Mouse (Mus musculus) hindbrain, postnatal 0 days (tissue): ENCODE measurements around the gene Apba3. TPM values are rescaled to one million over a fixed set of nuclear protein-coding genes. Genes with fewer than 3 reads are reported as not detected.
A peak's percentile ranks its signal among the peaks of the same experiment; 100 is the strongest.

Experiments used
- ATAC-seq: fragments of 200-750 bp; cut with Nextera tagmentation; 2 replicates; pipeline ENCODE4 v1.8.0; 2017; ENCODE audit warnings: mild to moderate bottlenecking, moderate TSS enrichment, moderate library complexity
- DNase-seq: peaks from one replicate; pipeline ENCODE4 v3.0.0-alpha.2; 2015; ENCODE audit warnings: low spot score
- H3K27ac ChIP-seq: fragments of 300-500 bp; sonication (generic); 2 replicates; pipeline ENCODE4 v1.5.1; 2014; ENCODE audit warnings: mild to moderate bottlenecking
- H3K27me3 ChIP-seq: fragments of 300-500 bp; sonication (generic); 2 replicates; pipeline ENCODE4 v1.6.1; 2014; ENCODE audit warnings: low read length, mixed read lengths; ENCODE audit not compliant: insufficient read depth
- H3K36me3 ChIP-seq: fragments of 300-500 bp; sonication (generic); 2 replicates; pipeline ENCODE4 v1.6.1; 2014; ENCODE audit warnings: low read length, mixed read lengths; ENCODE audit not compliant: insufficient read depth
- H3K4me1 ChIP-seq: fragments of 300-500 bp; sonication (generic); 2 replicates; pipeline ENCODE4 v1.6.1; 2014; ENCODE audit warnings: antibody characterized with exemption, low read length, mixed read lengths; ENCODE audit not compliant: insufficient read depth
- H3K4me2 ChIP-seq: fragments of 300-500 bp; sonication (generic); 2 replicates; pipeline ENCODE4 v1.6.1; 2014; ENCODE audit warnings: low read depth, mild to moderate bottlenecking, low read length, moderate library complexity, mixed read lengths
- H3K4me3 ChIP-seq: fragments of 300-500 bp; sonication (generic); 2 replicates; pipeline ENCODE4 v1.5.1; 2014; ENCODE audit warnings: low read length
- H3K9ac ChIP-seq: fragments of 300-500 bp; sonication (generic); replicated peaks from 2 replicates; pipeline ENCODE4 v1.6.1; 2014; ENCODE audit warnings: mild to moderate bottlenecking, low read length, moderate library complexity, mixed read lengths
- H3K9me3 ChIP-seq: fragments of 300-500 bp; sonication (generic); 2 replicates; pipeline ENCODE4 v1.6.1; 2016; ENCODE audit warnings: low read length, mixed read lengths
- CTCF ChIP-seq: IDR thresholded peaks from 2 replicates; pipeline ENCODE4 v1.5.1; 2016; ENCODE audit warnings: antibody characterized with exemption, control low read depth, low read depth
- WGBS: fragments of 180-500 bp; shearing (Covaris S2); extraction: QIAGEN DNeasy Blood & Tissue Kit; methylation state at CpG from one replicate; pipeline ENCODE4 v1.1.7; 2014; 5-methylcytosine and 5-hydroxymethylcytosine counted together
- polyA plus RNA-seq: library from polyadenylated mRNA; unstranded; fragments of >200 nt; fragmentation: Nextera tagmentation; extraction: Ambion mirVana; gene quantifications from 2 replicates; pipeline ENCODE4 v1.2.1, GENCODE M21; 2015
- total RNA-seq: library from RNA; depleted of rRNA; stranded (reverse); fragments of >200 nt; gene quantifications from 2 replicates; pipeline ENCODE4 v1.2.3, GENCODE M21; 2014

Apba3 gene
- total and polyA plus RNA-seq, 2 experiments from 2014 or later = 24.0 to 63.6 TPM

DNA sequence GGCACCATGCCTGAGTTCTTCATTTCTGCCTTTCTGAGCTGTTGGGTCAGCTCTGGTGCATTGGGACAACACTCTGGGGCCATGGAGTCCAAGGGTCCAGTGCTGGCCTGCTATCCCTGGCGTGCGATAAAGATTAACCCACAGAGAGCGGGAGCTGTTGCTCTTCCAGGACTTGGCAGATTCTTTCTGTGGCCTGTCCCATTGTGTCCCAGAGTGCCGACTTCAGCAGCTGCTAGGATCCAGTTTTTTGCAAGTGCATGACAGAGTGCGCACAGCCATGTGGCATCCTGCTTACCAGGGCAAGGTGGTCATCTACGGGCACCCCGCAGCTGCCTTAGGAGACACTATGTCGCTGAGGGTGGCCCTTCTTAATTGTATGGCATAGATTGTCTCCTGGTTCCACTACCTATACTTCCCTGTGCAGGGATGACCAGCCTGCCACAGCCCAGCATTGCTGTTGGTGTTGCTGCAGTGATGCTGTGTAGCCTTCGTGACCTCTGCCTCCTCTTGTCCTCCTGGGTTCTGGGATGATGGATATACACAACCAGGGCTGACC, 33.7 kb downstream of the Apba3 start:
- no peak overlapping the region for H3K27ac ChIP-seq
- whole genome bisulfite sequencing = 72% methylated on average over 9 of the region's 9 CpGs
- no peak overlapping the region for H3K4me3 ChIP-seq
- H3K9me3 ChIP-seq = no peaks in the 10 kb centered on the region
- TF ChIP-seq CTCF = no peak
- H3K4me2 ChIP-seq = no peak overlapping the region
- DNase-seq (no peak), ATAC-seq (no peak)
- H3K9ac ChIP-seq = no peak overlapping the region
- H3K4me1 ChIP-seq = peaks cover 4% of the 10 kb centered on the region; the same call in 1 of the 2 replicates
- no peaks in the 10 kb centered on the region for H3K27me3 ChIP-seq
- H3K36me3 ChIP-seq = no peaks in the 10 kb centered on the region

- Histone ChIP-seq H3K9me3 (no peaks in the 10 kb centered on the region), H3K4me2 (no peak overlapping the region), H3K9ac (no peak overlapping the region), H3K27me3 (no peaks in the 10 kb centered on the region), H3K36me3 (peaks cover 5% of the 10 kb centered on the region; the same call in 1 of the 2 replicates), H3K27ac (no peak overlapping the region), H3K4me1 (peaks cover 4% of the 10 kb centered on the region; the same call in 1 of the 2 replicates), H3K4me3 (no peak overlapping the region)
- ATAC-seq (no peak), DNase-seq (no peak)
- TF ChIP-seq CTCF = no peak
- WGBS = 71% methylated on average over 9 of the region's 9 CpGs
These were observed 34.6 kb downstream of the Apba3 start for GRCm38 (mm10) chr10:81301321-81301720.

GRCm38 (mm10) chr10:81302288-81302687, 35.5 kb downstream of the Apba3 start:
- no peak for TF ChIP-seq CTCF
- Histone ChIP-seq H3K4me2 (no peak overlapping the region), H3K36me3 (peaks cover 15% of the 10 kb centered on the region), H3K9me3 (no peaks in the 10 kb centered on the region), H3K4me3 (no peak overlapping the region), H3K27me3 (no peaks in the 10 kb centered on the region), H3K27ac (no peak overlapping the region), H3K4me1 (peaks cover 4% of the 10 kb centered on the region; the same call in 1 of the 2 replicates), H3K9ac (no peak overlapping the region)
- WGBS = 47% methylated on average over 4 of the region's 4 CpGs
- ATAC-seq (no peak), DNase-seq (no peak)

DNA sequence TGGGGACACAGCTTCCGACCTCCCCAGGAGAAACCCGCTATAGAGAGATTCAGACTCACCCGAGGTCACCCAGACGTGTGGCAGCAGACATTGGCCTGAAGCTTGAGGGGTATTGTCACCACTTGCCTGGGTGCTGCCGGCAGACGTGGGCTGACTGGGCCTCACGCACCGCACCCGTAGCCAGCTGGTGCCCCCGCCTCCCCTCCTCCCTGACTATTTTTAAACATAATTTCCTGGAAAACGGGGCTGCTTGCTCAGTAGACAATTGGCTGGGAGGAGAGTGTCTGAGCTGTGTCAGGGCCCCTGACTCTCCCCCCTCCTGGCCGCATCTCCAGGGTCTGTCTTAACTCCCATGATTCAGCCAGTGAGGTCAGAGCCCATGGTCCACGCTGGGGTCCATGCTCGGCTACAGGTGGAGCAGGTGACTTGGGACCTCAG, 36.0 kb downstream of the Apba3 start:
- ATAC-seq (no peak), DNase-seq (no peak)
- 54% methylated on average over 13 of the region's 14 CpGs for WGBS
- Histone ChIP-seq H3K4me2 (no peak overlapping the region), H3K9ac (no peak overlapping the region), H3K27ac (no peak overlapping the region), H3K4me1 (peaks cover 4% of the 10 kb centered on the region; the same call in 1 of the 2 replicates), H3K4me3 (no peak overlapping the region), H3K9me3 (no peaks in the 10 kb centered on the region), H3K27me3 (no peaks in the 10 kb centered on the region), H3K36me3 (peaks cover 20% of the 10 kb centered on the region)
- no peak for TF ChIP-seq CTCF

GRCm38 (mm10) chr10:81303258-81303657, 36.5 kb downstream of the Apba3 start:
- H3K9me3 ChIP-seq = no peaks in the 10 kb centered on the region
- ATAC-seq (no peak), DNase-seq (no peak)
- H3K4me2 ChIP-seq = no peak overlapping the region
- H3K27me3 ChIP-seq = no peaks in the 10 kb centered on the region
- WGBS = 80% methylated on average over 10 of the region's 10 CpGs
- no peak overlapping the region for H3K9ac ChIP-seq
- H3K27ac ChIP-seq = no peak overlapping the region
- peaks cover 4% of the 10 kb centered on the region; the same call in 1 of the 2 replicates for H3K4me1 ChIP-seq
- H3K36me3 ChIP-seq = peaks cover 25% of the 10 kb centered on the region
- no peak overlapping the region for H3K4me3 ChIP-seq
- no peak for TF ChIP-seq CTCF

DNA sequence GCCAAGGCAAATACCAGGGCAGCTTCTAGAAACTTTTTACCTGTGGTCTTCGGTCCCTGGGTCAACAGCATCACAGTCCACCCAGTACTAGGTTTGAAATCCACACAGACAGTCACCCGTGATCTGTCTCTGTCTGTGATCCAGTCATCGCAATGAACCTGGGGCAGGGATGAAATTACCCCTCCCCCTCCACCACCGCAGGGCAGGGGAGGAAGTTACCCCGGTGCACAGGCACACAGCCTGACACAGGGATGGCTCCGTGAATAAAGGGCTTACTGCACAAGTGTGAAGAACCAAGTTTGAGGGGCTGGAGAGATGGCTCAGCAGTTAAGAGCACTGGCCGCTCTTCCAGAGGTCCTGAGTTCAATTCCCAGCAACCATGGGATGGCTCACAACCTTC, 37.0 kb downstream of the Apba3 start:
- peaks cover 28% of the 10 kb centered on the region for H3K36me3 ChIP-seq
- H3K9me3 ChIP-seq = no peaks in the 10 kb centered on the region
- ATAC-seq (no peak), DNase-seq (no peak)
- H3K9ac ChIP-seq = no peak overlapping the region
- H3K27ac ChIP-seq = no peak overlapping the region
- WGBS = 81% methylated on average over 7 of the region's 7 CpGs
- no peak for TF ChIP-seq CTCF
- H3K27me3 ChIP-seq = no peaks in the 10 kb centered on the region
- H3K4me2 ChIP-seq = no peak overlapping the region
- no peak overlapping the region for H3K4me3 ChIP-seq
- peaks cover 4% of the 10 kb centered on the region; the same call in 1 of the 2 replicates for H3K4me1 ChIP-seq

GRCm38 (mm10) chr10:81304597-81305238, 38.0 kb downstream of the Apba3 start:
- ATAC-seq (peak; percentile 55; the same call in 1 of the 2 replicates), DNase-seq (peak; percentile 57)
- WGBS = 19% methylated on average over 6 of the region's 9 CpGs
- TF ChIP-seq CTCF = peak; percentile 86
- peaks cover 36% of the 10 kb centered on the region for H3K36me3 ChIP-seq
- H3K27me3 ChIP-seq = no peaks in the 10 kb centered on the region
- no peak overlapping the region for H3K9ac ChIP-seq
- no peaks in the 10 kb centered on the region for H3K9me3 ChIP-seq
- H3K27ac ChIP-seq = no peak overlapping the region
- no peak overlapping the region for H3K4me2 ChIP-seq
- peaks cover 4% of the 10 kb centered on the region; the same call in 1 of the 2 replicates for H3K4me1 ChIP-seq
- H3K4me3 ChIP-seq = no peak overlapping the region
